Mouse (Mus musculus): ENCODE measurements around the gene Stx2. TPM values are rescaled to one million over a fixed set of nuclear protein-coding genes. Genes with fewer than 3 reads are reported as not detected.

The Stx2 gene
- total RNA-seq, 2 experiments from 2014 or later, result 25.3 to 38.0 TPM

DNA sequence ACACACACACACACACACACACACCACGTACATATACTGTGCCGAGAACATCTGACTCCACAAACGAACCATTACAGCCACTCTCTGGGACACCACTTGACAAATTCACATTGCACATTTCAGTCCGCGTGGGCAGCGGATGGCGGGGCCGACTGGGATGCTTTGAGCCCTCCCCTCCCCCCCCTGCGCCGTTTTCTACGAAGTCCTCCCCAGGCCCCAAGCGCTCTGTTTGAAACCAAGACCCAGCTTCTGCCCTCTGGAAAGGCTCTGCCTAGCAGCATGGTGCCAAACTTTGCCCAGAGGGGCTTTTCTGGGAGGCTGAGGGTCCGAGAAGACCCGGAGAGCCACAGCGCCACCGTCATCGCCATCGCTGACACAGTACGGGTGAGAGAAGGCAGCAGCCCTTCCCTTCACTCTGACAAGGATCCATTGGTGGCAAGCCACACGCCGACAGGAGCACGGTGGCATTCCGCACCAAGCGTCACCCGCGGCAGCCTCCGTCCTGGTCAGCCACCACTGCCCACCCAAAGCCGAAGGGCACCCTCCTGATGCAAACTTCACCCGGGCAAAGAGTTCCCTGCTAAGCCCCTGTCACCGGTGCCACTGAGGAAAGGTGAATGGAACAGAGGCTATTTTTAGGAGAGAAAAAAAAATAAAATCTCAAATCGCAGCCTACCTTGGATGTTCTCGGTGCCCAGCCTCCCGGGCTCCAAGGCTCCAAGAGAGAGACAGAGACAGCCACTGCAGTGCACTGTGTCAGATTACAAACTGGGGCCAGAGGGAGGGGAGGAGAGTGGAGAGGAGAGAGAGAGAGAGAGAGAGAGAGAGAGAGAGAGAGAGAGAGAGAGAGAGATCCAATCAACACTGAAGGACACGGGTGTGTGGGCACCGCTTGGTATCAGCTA is 55.8 kb downstream of the Stx2 start:
- peak; percentile 62 to 64 for DNase-seq

DNA sequence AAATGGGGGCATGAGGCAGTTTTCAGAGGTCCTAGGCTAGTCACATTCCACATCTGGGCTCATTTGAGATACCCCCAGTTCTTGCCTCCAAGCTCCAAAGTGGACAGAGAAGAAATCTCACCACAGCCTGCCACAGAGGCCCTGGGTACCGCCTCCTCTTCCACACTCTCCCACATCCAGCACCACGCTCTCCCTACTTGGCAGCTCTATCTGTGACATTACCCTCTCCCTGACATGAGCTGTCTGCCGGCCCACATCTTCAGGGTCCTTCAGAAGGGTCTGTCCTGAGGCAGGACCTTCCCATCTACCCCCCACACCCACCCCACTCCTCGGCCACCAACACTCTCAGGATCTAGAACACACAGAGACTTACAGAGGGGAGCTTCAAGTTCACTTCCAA is 56.9 kb downstream of the Stx2 start:
- no peak for DNase-seq

DNA sequence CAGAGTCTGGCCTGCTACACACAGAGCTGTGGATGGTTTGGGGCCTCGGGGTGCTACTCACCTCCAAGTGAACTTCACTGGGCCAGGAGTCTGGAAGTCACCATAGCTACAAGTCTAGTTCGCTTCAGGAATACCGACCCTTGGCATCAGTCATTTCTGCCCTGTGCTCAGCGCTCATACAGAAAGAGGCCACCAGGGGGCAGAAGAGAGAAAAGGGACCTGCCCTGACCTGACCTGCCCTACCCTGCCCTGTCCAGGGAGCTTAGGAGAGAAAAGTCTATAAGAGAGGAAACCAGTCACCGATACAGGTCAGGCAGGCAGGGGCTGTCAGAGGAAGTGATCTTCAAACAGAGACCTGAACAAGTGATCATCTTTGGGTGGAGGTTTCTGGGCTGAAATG is 61.3 kb downstream of the Stx2 start:
- DNase-seq, result no peak

DNA sequence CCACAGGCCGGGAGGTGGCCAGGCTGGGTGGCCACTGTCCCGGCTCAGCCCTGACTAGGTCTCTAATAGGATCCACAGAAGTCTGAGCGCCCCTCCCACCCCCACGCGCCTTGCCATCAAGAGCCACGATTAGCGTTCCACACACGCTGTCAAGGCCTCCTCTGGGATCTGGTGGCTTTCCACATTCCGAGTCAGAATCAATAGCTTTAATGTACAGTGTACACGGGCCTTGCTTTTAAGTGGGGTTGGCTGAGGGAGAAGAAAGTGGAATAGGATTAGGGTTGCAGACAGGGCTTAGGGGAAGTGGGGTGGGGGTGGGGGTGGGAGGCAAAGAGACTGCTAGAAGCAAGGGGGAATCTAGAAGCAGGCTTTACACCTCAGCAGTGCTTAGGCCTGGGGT is 67.9 kb downstream of the Stx2 start:
- DNase-seq, result no peak

DNA sequence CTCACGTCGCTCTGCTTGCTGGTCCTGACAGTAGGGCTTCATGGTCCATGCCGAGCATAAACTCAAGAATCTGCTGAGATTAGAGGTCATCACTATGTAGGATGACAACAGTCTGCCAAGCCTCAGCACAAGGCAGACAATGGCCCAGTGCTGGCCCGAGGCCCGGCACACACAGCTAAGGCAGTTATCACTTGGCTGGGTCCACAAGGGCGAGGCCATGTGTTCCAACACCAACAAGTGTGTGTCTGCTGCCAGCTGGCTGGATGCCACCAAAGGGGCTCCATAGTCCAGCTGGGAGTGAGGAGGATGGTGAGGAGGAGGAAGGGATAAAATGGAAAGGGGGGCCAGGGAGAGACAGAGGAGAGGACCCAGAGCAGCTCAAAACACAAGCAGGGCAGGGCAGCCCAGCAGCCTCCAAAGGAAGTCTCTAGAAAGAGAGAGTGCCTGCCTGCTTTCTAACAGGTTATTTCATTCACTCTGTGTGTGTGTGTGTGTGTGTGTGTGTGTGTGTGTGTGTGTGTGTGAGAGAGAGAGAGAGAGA is 72.9 kb downstream of the Stx2 start:
- no peak for DNase-seq

Other genes with a start within 250 kb of the Stx2 start
- gene Rimbp2, start 55.1 kb downstream of the Stx2 start, total RNA-seq (2021), result 100 to 1,000 TPM; 118 to 130 TPM
- 100 to 1,000 TPM; 166 to 174 TPM for gene Ran, start 11.5 kb upstream of the Stx2 start, total RNA-seq (2021)
- under 1 TPM; 0.32 to 0.35 TPM for gene Adgrd1, start 88.2 kb upstream of the Stx2 start, total RNA-seq (2021)

All from layer of hippocampus, postnatal 36 days (tissue).